ENCODE assay signal across 15 mouse cellular contexts in genomic region chr1:153006054-153006453, GRCm38 (mm10). TPM values are rescaled to one million over a fixed set of nuclear protein-coding genes. Genes with fewer than 3 reads are reported as not detected.
A peak's percentile ranks its signal among the peaks of the same experiment; 100 is the strongest.
DNase-seq lines count a peak whose midpoint lies in the region; ATAC-seq lines count a peak whose summit lies in the region.
"Had no signal": no experiment of that assay in that cellular context is flagged by ENCODE, and none has a peak within 500 bp of the region (broad histone marks: within the 10 kb centered on the region; RNA-seq: fewer than 3 reads in every experiment).

No protein-coding gene starts in this region.

- 86% methylated on average over 5 of the region's 5 CpGs for WGBS in midbrain, embryonic 14.5 days
- 77% methylated on average over 5 of the region's 5 CpGs for WGBS in midbrain, embryonic 15.5 days
- 55% methylated on average over 5 of the region's 5 CpGs for WGBS in stomach, embryonic 16.5 days
- 83% methylated on average over 5 of the region's 5 CpGs for WGBS in forebrain, embryonic 10.5 days

- no peaks in the 10 kb centered on the region for H3K9me3 ChIP-seq in midbrain, embryonic 14.5 days (ENCODE audit: control insufficient read depth, low read length)
- no peaks in the 10 kb centered on the region for H3K9me3 ChIP-seq in midbrain, embryonic 15.5 days
- no peaks in the 10 kb centered on the region for H3K9me3 ChIP-seq in stomach, embryonic 16.5 days (replicated peaks; ENCODE audit: control insufficient read depth, low read length)
- no peaks in the 10 kb centered on the region for H3K9me3 ChIP-seq in forebrain, embryonic 10.5 days
- H3K9me3 ChIP-seq: limb, embryonic 12.5 days had no signal

- H3K4me1 ChIP-seq in midbrain, embryonic 14.5 days (ENCODE audit: control insufficient read depth, insufficient read depth, low read length), result no peaks in the 10 kb centered on the region
- no peaks in the 10 kb centered on the region for H3K4me1 ChIP-seq in midbrain, embryonic 15.5 days
- no peaks in the 10 kb centered on the region for H3K4me1 ChIP-seq in stomach, embryonic 16.5 days (ENCODE audit: control insufficient read depth, insufficient read depth, low read length)
- peaks cover 4% of the 10 kb centered on the region for H3K4me1 ChIP-seq in forebrain, embryonic 10.5 days
- H3K4me1 ChIP-seq: megakaryocyte, embryonic 14.5 days had no signal

- no peaks in the 10 kb centered on the region for H3K36me3 ChIP-seq in midbrain, embryonic 14.5 days (ENCODE audit: control insufficient read depth, insufficient read depth, low read length)
- no peaks in the 10 kb centered on the region for H3K36me3 ChIP-seq in midbrain, embryonic 15.5 days (replicated peaks)
- H3K36me3 ChIP-seq in stomach, embryonic 16.5 days (ENCODE audit: control insufficient read depth, insufficient read depth, low read length), result no peaks in the 10 kb centered on the region
- H3K36me3 ChIP-seq in forebrain, embryonic 10.5 days (replicated peaks), result no peaks in the 10 kb centered on the region
- H3K36me3 ChIP-seq: limb, embryonic 12.5 days had no signal

- H3K9ac ChIP-seq in midbrain, embryonic 14.5 days (replicated peaks; ENCODE audit: low read length), result no peak overlapping the region
- no peak overlapping the region for H3K9ac ChIP-seq in midbrain, embryonic 15.5 days
- no peak overlapping the region for H3K9ac ChIP-seq in stomach, embryonic 16.5 days (ENCODE audit: low read length)
- H3K9ac ChIP-seq: limb, embryonic 12.5 days had no signal

- no peak overlapping the region for H3K27ac ChIP-seq in midbrain, embryonic 14.5 days (replicated peaks; ENCODE audit: low read depth, low read length)
- no peak overlapping the region for H3K27ac ChIP-seq in midbrain, embryonic 15.5 days
- H3K27ac ChIP-seq in stomach, embryonic 16.5 days (ENCODE audit: low read length), result peak overlapping the region; percentile 4; the same call in 1 of the 2 replicates
- no peak overlapping the region for H3K27ac ChIP-seq in forebrain, embryonic 10.5 days
- H3K27ac ChIP-seq: heart, adult 2 months; left cerebral cortex, adult 2 months; limb, embryonic 12.5 days had no signal

- H3K27me3 ChIP-seq in midbrain, embryonic 14.5 days (ENCODE audit: control insufficient read depth, insufficient read depth, low read length), result no peaks in the 10 kb centered on the region
- H3K27me3 ChIP-seq in midbrain, embryonic 15.5 days (replicated peaks), result no peaks in the 10 kb centered on the region
- H3K27me3 ChIP-seq in stomach, embryonic 16.5 days (ENCODE audit: control insufficient read depth, insufficient read depth, low read length), result no peaks in the 10 kb centered on the region
- H3K27me3 ChIP-seq in forebrain, embryonic 10.5 days (ENCODE audit: poor library complexity, severe bottlenecking), result peaks cover 9% of the 10 kb centered on the region
- H3K27me3 ChIP-seq: limb, embryonic 12.5 days had no signal

- DNase-seq in frontal cortex, postnatal 14 days (ENCODE audit: low spot score in 2 of 2), result no peak
- DNase-seq in midbrain, embryonic 14.5 days, result peak; percentile 17
- no peak for DNase-seq in urinary bladder, postnatal 36 days (ENCODE audit: low spot score in 2 of 2)
- no peak for DNase-seq in forebrain, embryonic 10.5 days (ENCODE audit: extremely low spot score, low spot score)
- DNase-seq: cerebellum, adult 11 months; heart, adult 2 months; kidney, adult 18-20 months had no signal

- H3K4me2 ChIP-seq in midbrain, embryonic 14.5 days (ENCODE audit: low read length), result no peak overlapping the region
- H3K4me2 ChIP-seq in midbrain, embryonic 15.5 days, result no peak overlapping the region
- no peak overlapping the region for H3K4me2 ChIP-seq in stomach, embryonic 16.5 days (ENCODE audit: low read depth, low read length)
- H3K4me2 ChIP-seq: limb, embryonic 12.5 days had no signal

- H3K4me3 ChIP-seq in midbrain, embryonic 14.5 days (replicated peaks; ENCODE audit: low read depth, low read length), result no peak overlapping the region
- no peak overlapping the region for H3K4me3 ChIP-seq in midbrain, embryonic 15.5 days
- H3K4me3 ChIP-seq in stomach, embryonic 16.5 days (replicated peaks; ENCODE audit: low read length), result no peak overlapping the region
- H3K4me3 ChIP-seq in forebrain, embryonic 10.5 days, result no peak overlapping the region
- H3K4me3 ChIP-seq: heart, adult 2 months; left cerebral cortex, adult 2 months; limb, embryonic 12.5 days; megakaryocyte, embryonic 14.5 days had no signal

- 0 out of 2 replicates have a peak, but pooled peaks have one; percentile 51 for ATAC-seq in frontal cortex, adult (ENCODE audit: low TSS enrichment)
- no peak for ATAC-seq in midbrain, embryonic 14.5 days (ENCODE audit: low FRiP score, low TSS enrichment)
- ATAC-seq in midbrain, embryonic 15.5 days (replicated peaks), result no peak
- ATAC-seq in common myeloid progenitor, adult 5-6 weeks (replicated peaks; ENCODE audit: low read depth, poor library complexity, severe bottlenecking), result peak; percentile 80
- ATAC-seq in stomach, embryonic 16.5 days (ENCODE audit: insufficient read depth, low FRiP score), result 0 out of 2 replicates have a peak, but pooled peaks have one; percentile 7
- ATAC-seq: CD4-positive, CD25-positive, alpha-beta regulatory T cell, adult 4 months had no signal

RNA-seq across cellular contexts. Expression of gene Nmnat2, which starts 51.3 kb away (rescaled TPM):
- 83.2 and 93.7 TPM in 2 replicates for polyA plus RNA-seq in midbrain, embryonic 14.5 days (2014; fragmentation: Nextera tagmentation; extraction: Ambion mirVana)
- polyA plus RNA-seq in midbrain, embryonic 15.5 days (2015; fragmentation: Nextera tagmentation; extraction: Ambion mirVana), result 95.1 and 98.5 TPM in 2 replicates
- 0.09 TPM in 1 of 2 replicates, not detected in the other for total RNA-seq in common myeloid progenitor, adult 5-6 weeks (2017)
- 2.8 and 3.5 TPM in 2 replicates for polyA plus RNA-seq in stomach, embryonic 16.5 days (2015; fragmentation: Nextera tagmentation; extraction: Ambion mirVana)
- 8.0 and 8.7 TPM in 2 replicates for polyA plus RNA-seq in forebrain, embryonic 10.5 days (2016; fragmentation: Nextera tagmentation; extraction: Ambion mirVana)

Comparison
In these comparisons a context has a peak if more than half of its experiments do, and no peak if none do; other contexts are left out.
1. ATAC-seq: peak in frontal cortex, adult (single experiment), common myeloid progenitor, adult 5-6 weeks (single experiment) and stomach, embryonic 16.5 days (single experiment); none in midbrain, embryonic 14.5 days (single experiment) and midbrain, embryonic 15.5 days (single experiment).